Mouse (Mus musculus) cerebellum, adult 2 months (tissue): Measurements from ENCODE around the gene Polk.

Source experiments
- CTCF ChIP-seq: fragments of 200-500 bp; IDR thresholded peaks from 2 replicates; pipeline ENCODE4 v1.5.1; 2011; ENCODE audit warnings: low read depth, mild to moderate bottlenecking, control low read depth, low read length, moderate library complexity, borderline replicate concordance; ENCODE audit not compliant: insufficient read depth
- POLR2A ChIP-seq: fragments of 200-500 bp; IDR thresholded peaks from 2 replicates; pipeline ENCODE4 v1.6.1; 2011; ENCODE audit warnings: low read length, control low read depth, borderline replicate concordance; ENCODE audit not compliant: insufficient read depth

- no peak for TF ChIP-seq POLR2A
- no peak for TF ChIP-seq CTCF
These were observed 26.1 kb downstream of the Polk start for GRCm38 (mm10) chr13:96516249-96516648.
